Mouse (Mus musculus) MEL (cell line): ENCODE measurements around the gene Pcsk4. TPM values are rescaled to one million over a fixed set of nuclear protein-coding genes. Genes with fewer than 3 reads are reported as not detected.
A peak's percentile ranks its signal among the peaks of the same experiment; 100 is the strongest.

Source experiments
- DNase-seq: peaks from one replicate; pipeline ENCODE4 v3.0.0; 2011; ENCODE audit warnings: low read depth, low spot score
- H3K27ac ChIP-seq: 2 replicates; pipeline ENCODE4 v1.5.1; 2012; ENCODE audit warnings: low read depth, mild to moderate bottlenecking, control low read depth, low read length, moderate library complexity; ENCODE audit not compliant: control insufficient read depth
- H3K27me3 ChIP-seq, 2 experiments: fragments of 150-350 bp in 1 of 2; sonication (generic) in 1 of 2; 2 replicates each; pipeline ENCODE4 v1.6.1; 2012; ENCODE audit warnings: low read length in 2 of 2, mild to moderate bottlenecking in 2 of 2, improper control_type of control experiment in 1 of 2, moderate library complexity in 1 of 2; ENCODE audit not compliant: insufficient read depth in 2 of 2, control insufficient read depth in 1 of 2
- H3K36me3 ChIP-seq, 2 experiments: 2 replicates each; pipeline ENCODE4 v1.6.1; 2012 to 2014; ENCODE audit warnings: low read length in 2 of 2, improper control_type of control experiment in 1 of 2, inconsistent platforms in 1 of 2, mild to moderate bottlenecking in 1 of 2; ENCODE audit not compliant: insufficient read depth in 2 of 2, control insufficient read depth in 1 of 2
- H3K4me1 ChIP-seq, 2 experiments: fragments of 150-350 bp in 1 of 2; sonication (generic) in 1 of 2; 2 replicates each; pipeline ENCODE4 v1.6.1; 2012; ENCODE audit warnings: low read length in 2 of 2, improper control_type of control experiment in 1 of 2, mild to moderate bottlenecking in 1 of 2; ENCODE audit not compliant: insufficient read depth in 2 of 2, control insufficient read depth in 1 of 2
- H3K4me3 ChIP-seq, 2 experiments: fragments of 150-350 bp in 1 of 2; sonication (generic) in 1 of 2; 2 replicates each; pipeline ENCODE4 v1.5.1; 2012; ENCODE audit warnings: low read depth in 2 of 2, low read length in 2 of 2, mild to moderate bottlenecking in 2 of 2, moderate library complexity in 2 of 2, control low read depth in 1 of 2, improper control_type of control experiment in 1 of 2; ENCODE audit not compliant: control insufficient read depth in 1 of 2, insufficient read depth in 1 of 2
- H3K79me2 ChIP-seq: 2 replicates; pipeline ENCODE4 v1.6.1; 2012; ENCODE audit warnings: mild to moderate bottlenecking, low read length, moderate library complexity; ENCODE audit not compliant: control insufficient read depth, poor library complexity, insufficient read depth
- H3K9ac ChIP-seq: 2 replicates; pipeline ENCODE4 v1.6.1; 2012; ENCODE audit warnings: low read depth, mild to moderate bottlenecking, control low read depth, low read length, moderate library complexity; ENCODE audit not compliant: control insufficient read depth, poor library complexity, severe bottlenecking
- H3K9me3 ChIP-seq: fragments of 150-350 bp; sonication (generic); replicated peaks from 2 replicates; pipeline ENCODE4 v1.6.1; 2012; ENCODE audit warnings: mild to moderate bottlenecking, low read length, improper control_type of control experiment, moderate library complexity; ENCODE audit not compliant: insufficient read depth
- CTCF ChIP-seq, 3 experiments: IDR thresholded peaks in 2 of 3; conservative IDR thresholded peaks in 1 of 3; 2 replicates each; pipeline ENCODE4 v1.5.1; 2011 to 2012; ENCODE audit warnings: low read length in 3 of 3, low read depth in 2 of 3, mild to moderate bottlenecking in 2 of 3, improper control_type of control experiment in 1 of 3, inconsistent platforms in 1 of 3, mixed read lengths in 1 of 3, moderate library complexity in 1 of 3; ENCODE audit not compliant: control insufficient read depth in 1 of 3, insufficient read depth in 1 of 3, poor library complexity in 1 of 3, severe bottlenecking in 1 of 3
- ELF1 ChIP-seq: IDR thresholded peaks from 2 replicates; pipeline ENCODE4 v1.6.1; 2014; ENCODE audit warnings: low read depth, mild to moderate bottlenecking, inconsistent platforms, low read length, improper control_type of control experiment, moderate library complexity
- EP300 ChIP-seq, 2 experiments: IDR thresholded peaks; 2 replicates each; pipeline ENCODE4 v1.6.1; 2011; ENCODE audit warnings: improper control_type of control experiment in 2 of 2, low read length in 2 of 2, low read depth in 1 of 2, mild to moderate bottlenecking in 1 of 2
- ETS1 ChIP-seq: IDR thresholded peaks from 2 replicates; pipeline ENCODE4 v1.6.1; 2012; ENCODE audit warnings: low read depth, mild to moderate bottlenecking, inconsistent platforms, low read length, improper control_type of control experiment, moderate library complexity
- GABPA ChIP-seq: IDR thresholded peaks from 2 replicates; pipeline ENCODE4 v1.6.1; 2012; ENCODE audit warnings: low read depth, mild to moderate bottlenecking, inconsistent platforms, low read length, improper control_type of control experiment, moderate library complexity
- GATA1 ChIP-seq: IDR thresholded peaks from 2 replicates; pipeline ENCODE4 v1.6.1; 2011; ENCODE audit warnings: low read depth, low read length, improper control_type of control experiment
- HCFC1 ChIP-seq: IDR thresholded peaks from 2 replicates; pipeline ENCODE4 v1.6.1; 2012; ENCODE audit warnings: low read depth, mild to moderate bottlenecking, inconsistent platforms, low read length, improper control_type of control experiment, moderate library complexity
- MAX ChIP-seq: IDR thresholded peaks from 2 replicates; pipeline ENCODE4 v1.6.1; 2011; ENCODE audit warnings: low read length, improper control_type of control experiment
- MAZ ChIP-seq: IDR thresholded peaks from 2 replicates; pipeline ENCODE4 v1.6.1; 2012; ENCODE audit warnings: low read depth, mild to moderate bottlenecking, inconsistent platforms, low read length, improper control_type of control experiment
- MEF2A ChIP-seq: IDR thresholded peaks from 2 replicates; pipeline ENCODE4 v1.6.1; 2014; ENCODE audit warnings: low read depth, mild to moderate bottlenecking, inconsistent platforms, low read length, improper control_type of control experiment; ENCODE audit not compliant: poor library complexity, insufficient replicate concordance, severe bottlenecking; ENCODE audit errors: extremely low read depth
- MYB ChIP-seq: IDR thresholded peaks from 2 replicates; pipeline ENCODE4 v1.6.1; 2011; ENCODE audit warnings: mild to moderate bottlenecking, low read depth, low read length, improper control_type of control experiment
- NELFE ChIP-seq: IDR thresholded peaks from 2 replicates; pipeline ENCODE4 v1.6.1; 2011; ENCODE audit warnings: low read depth, low read length, improper control_type of control experiment
- POLR2A ChIP-seq, 2 experiments: IDR thresholded peaks; 2 replicates each; pipeline ENCODE4 v1.6.1; 2011 to 2012; ENCODE audit warnings: low read length in 2 of 2, mild to moderate bottlenecking in 2 of 2, control low read depth in 1 of 2, improper control_type of control experiment in 1 of 2, low read depth in 1 of 2, moderate library complexity in 1 of 2; ENCODE audit not compliant: control insufficient read depth in 1 of 2, insufficient read depth in 1 of 2, poor library complexity in 1 of 2
- POLR2AphosphoS2 ChIP-seq: IDR thresholded peaks from 2 replicates; pipeline ENCODE4 v1.6.1; 2011; ENCODE audit warnings: low read length, improper control_type of control experiment
- RCOR1 ChIP-seq: IDR thresholded peaks from 2 replicates; pipeline ENCODE4 v1.6.1; 2012; ENCODE audit warnings: low read depth, mild to moderate bottlenecking, inconsistent platforms, low read length, improper control_type of control experiment
- SIN3A ChIP-seq: IDR thresholded peaks from 2 replicates; pipeline ENCODE4 v1.6.1; 2012; ENCODE audit warnings: low read length, improper control_type of control experiment, inconsistent platforms
- TBP ChIP-seq: IDR thresholded peaks from 2 replicates; pipeline ENCODE4 v1.8.0; 2011; ENCODE audit warnings: low read depth, low read length, improper control_type of control experiment
- TCF12 ChIP-seq: IDR thresholded peaks from 2 replicates; pipeline ENCODE4 v1.6.1; 2014; ENCODE audit warnings: low read depth, mild to moderate bottlenecking, inconsistent platforms, low read length, improper control_type of control experiment, moderate library complexity
- USF1 ChIP-seq: IDR thresholded peaks from 2 replicates; pipeline ENCODE4 v1.6.1; 2014; ENCODE audit warnings: low read depth, mild to moderate bottlenecking, inconsistent platforms, low read length, improper control_type of control experiment, moderate library complexity
- USF2 ChIP-seq, 2 experiments: IDR thresholded peaks; 2 replicates each; pipeline ENCODE4 v1.6.1; 2011 to 2012; ENCODE audit warnings: improper control_type of control experiment in 2 of 2, low read length in 2 of 2, borderline replicate concordance in 1 of 2, inconsistent platforms in 1 of 2, low read depth in 1 of 2, mild to moderate bottlenecking in 1 of 2; ENCODE audit not compliant: insufficient read depth in 1 of 2
- ZC3H11A ChIP-seq: IDR thresholded peaks from 2 replicates; pipeline ENCODE4 v1.6.1; 2012; ENCODE audit warnings: low read depth, mild to moderate bottlenecking, inconsistent platforms, low read length, improper control_type of control experiment
- polyA plus RNA-seq, 2 experiments: library from polyadenylated mRNA; stranded (reverse) in 1 of 2; unstranded in 1 of 2; fragments of >175 nt in 1 of 2; fragments of >200 nt in 1 of 2; gene quantifications; 2 replicates each; pipeline versions ENCODE4 v1.2.1 to v1.2.4; 2012; ENCODE audit warnings: low replicate concordance in 2 of 2, low read depth in 1 of 2; ENCODE audit not compliant: insufficient read length in 2 of 2, insufficient read depth in 1 of 2, missing spikeins in 1 of 2
- total RNA-seq: library from RNA; depleted of rRNA; stranded (reverse); fragments of 300-350 nt; gene quantifications from 2 replicates; pipeline ENCODE4 v1.2.3, GENCODE M21; 2012

Pcsk4 gene
- total and polyA plus RNA-seq, 3 experiments, result 6.5 to 23.1 TPM; not detected in 1

- H3K36me3 ChIP-seq, result peaks cover 0 to 12% of the 10 kb centered on the region in 2 experiments; a peak in 3 of 4 replicates
- H3K9ac ChIP-seq, result no peak overlapping the region
- no peaks in the 10 kb centered on the region for H3K9me3 ChIP-seq
- no peak overlapping the region for H3K27ac ChIP-seq
- no peak overlapping the region for H3K4me3 ChIP-seq
- H3K79me2 ChIP-seq, result no peaks in the 10 kb centered on the region
- H3K27me3 ChIP-seq, result no peaks in the 10 kb centered on the region
- peaks cover 8 to 18% of the 10 kb centered on the region in 2 experiments for H3K4me1 ChIP-seq
- no peak for DNase-seq
- TF ChIP-seq MYB (no peak), USF2 (IDR thresholded peaks at IDR 0.05; ENCODE audit: borderline replicate concordance in 1 of 2, insufficient read depth in 1 of 2, low read depth in 1 of 2, low read length in 2 of 2) (no peak), POLR2AphosphoS2 (no peak), NELFE (no peak), CTCF (IDR thresholded peaks at IDR 0.05 in 2 of 3, conservative IDR thresholded peaks at IDR 0.05 in 1 of 3; ENCODE audit: control insufficient read depth in 1 of 3, insufficient read depth in 1 of 3, low read depth in 2 of 3, low read length in 3 of 3, poor library complexity in 1 of 3, severe bottlenecking in 1 of 3) (no peak), RCOR1 (no peak), MEF2A (no peak), ELF1 (no peak), GATA1 (no peak), USF1 (no peak), TBP (no peak), GABPA (no peak), MAZ (no peak)
These were observed 7.0 kb upstream of the Pcsk4 start for GRCm38 (mm10) chr10:80336263-80336662.

DNA sequence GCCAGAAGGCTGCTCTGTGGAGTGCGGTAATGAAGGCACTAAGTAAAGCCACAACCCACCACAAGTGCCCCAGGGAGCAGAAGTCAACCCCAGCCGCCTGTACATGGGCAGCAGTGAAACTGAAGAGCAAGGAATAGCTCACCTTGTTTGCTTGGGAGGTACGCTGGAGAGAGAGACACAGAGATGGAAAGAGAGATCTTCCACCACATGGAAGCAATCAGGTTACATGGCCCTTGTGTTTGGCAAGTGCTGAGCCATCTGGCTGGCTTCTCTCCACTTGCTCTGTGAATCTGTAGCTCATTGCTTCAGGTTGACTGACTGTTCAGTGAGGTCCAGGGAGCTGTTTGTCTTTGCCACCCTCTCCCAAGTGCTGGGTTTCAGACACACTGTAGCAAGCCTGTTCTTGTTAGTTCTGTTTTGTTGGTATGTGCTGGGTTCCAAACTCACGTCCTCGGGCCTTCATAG is 3.3 kb upstream of the Pcsk4 start:
- no peak for TF ChIP-seq ETS1
- no peak for TF ChIP-seq HCFC1
- TF ChIP-seq MAX, result no peak
- TF ChIP-seq ZC3H11A, result no peak
- no peak for TF ChIP-seq USF1
- TF ChIP-seq EP300 (IDR thresholded peaks at IDR 0.05; ENCODE audit: low read depth in 1 of 2, low read length in 2 of 2), result no peak
- no peak for TF ChIP-seq SIN3A
- no peak for TF ChIP-seq TCF12
- TF ChIP-seq POLR2A (IDR thresholded peaks at IDR 0.05; ENCODE audit: control insufficient read depth in 1 of 2, insufficient read depth in 1 of 2, low read depth in 1 of 2, low read length in 2 of 2, poor library complexity in 1 of 2), result no peak
- peaks cover 14 to 25% of the 10 kb centered on the region in 2 experiments for H3K4me1 ChIP-seq
- peaks cover 0 to 22% of the 10 kb centered on the region in 2 experiments; a peak in 3 of 4 replicates for H3K36me3 ChIP-seq
- H3K9ac ChIP-seq, result no peak overlapping the region
- H3K27me3 ChIP-seq, result no peaks in the 10 kb centered on the region
- peaks cover 2% of the 10 kb centered on the region; the same call in 1 of the 2 replicates for H3K79me2 ChIP-seq
- 0 out of 2 replicates have a peak overlapping the region, but pooled peaks have one; percentile 4 for H3K27ac ChIP-seq
- H3K9me3 ChIP-seq, result no peaks in the 10 kb centered on the region
- DNase-seq, result no peak
- H3K4me3 ChIP-seq, result no peak overlapping the region
